In genomic region chr13:74121141-74121602, GRCm38 (mm10) we compare ENCODE assay signal across 8 mouse cellular contexts. TPM values are rescaled to one million over a fixed set of nuclear protein-coding genes. Genes with fewer than 3 reads are reported as not detected.
A peak's percentile ranks its signal among the peaks of the same experiment; 100 is the strongest.
DNase-seq lines count a peak whose midpoint lies in the region; ATAC-seq and TF ChIP-seq lines count a peak whose summit lies in the region.

Gene Slc9a3 (plus strand): TSS chr13:74121457.

- intact Hi-C loops in heart, postnatal 36 days (cut with DNase I): no loop called here

- H3K27me3 ChIP-seq in forebrain, postnatal 0 days (ENCODE audit: insufficient read depth, low read length): peaks cover 33% of the 10 kb centered on the region
- H3K27me3 ChIP-seq in midbrain, embryonic 10.5 days (ENCODE audit: low read depth, poor library complexity, severe bottlenecking): peaks cover 64% of the 10 kb centered on the region

- DNase-seq in heart, adult 11 months: peak; percentile 86
- DNase-seq in heart, postnatal 36 days: no peak
- DNase-seq in adrenal gland, adult 18-20 months (ENCODE audit: low spot score in 2 of 2): peak; percentile 26 to 41
- DNase-seq in forebrain, postnatal 0 days: no peak
- peak; percentile 77 to 79 for DNase-seq in kidney, adult 8-10 months
- DNase-seq in midbrain, embryonic 10.5 days (ENCODE audit: low spot score): peak; percentile 32
- no peak for DNase-seq in T-cell, adult 2 months (ENCODE audit: low spot score)
- DNase-seq in layer of hippocampus, adult 11-12 months (ENCODE audit: low spot score): no peak

- no peaks in the 10 kb centered on the region for H3K4me1 ChIP-seq in forebrain, postnatal 0 days (ENCODE audit: insufficient read depth)
- H3K4me1 ChIP-seq in midbrain, embryonic 10.5 days: peaks cover 10% of the 10 kb centered on the region

- H3K9me3 ChIP-seq in forebrain, postnatal 0 days (ENCODE audit: low read length): no peaks in the 10 kb centered on the region
- H3K9me3 ChIP-seq in midbrain, embryonic 10.5 days (replicated peaks): no peaks in the 10 kb centered on the region

- peak; percentile 34 for ATAC-seq in forebrain, postnatal 0 days

- no peak within 1 kb of the TSS for H3K27ac ChIP-seq in forebrain, postnatal 0 days (ENCODE audit: low read depth, low read length)
- H3K27ac ChIP-seq in midbrain, embryonic 10.5 days (replicated peaks): 0 out of 2 replicates have a peak within 1 kb of the TSS, but pooled peaks have one; percentile 23

- H3K4me3 ChIP-seq in forebrain, postnatal 0 days (ENCODE audit: low read depth, low read length): peak within 1 kb of the TSS; percentile 37
- peak within 1 kb of the TSS; percentile 54 for H3K4me3 ChIP-seq in midbrain, embryonic 10.5 days

- no peak for TF ChIP-seq CTCF in forebrain, postnatal 0 days (IDR thresholded peaks at IDR 0.05; ENCODE audit: low read depth)

- peak within 1 kb of the TSS; percentile 65 for H3K4me2 ChIP-seq in forebrain, postnatal 0 days (ENCODE audit: low read depth)

- peak within 1 kb of the TSS; percentile 41; the same call in 1 of the 2 replicates for H3K9ac ChIP-seq in forebrain, postnatal 0 days

- H3K36me3 ChIP-seq in forebrain, postnatal 0 days (ENCODE audit: insufficient read depth): no peaks in the 10 kb centered on the region
- H3K36me3 ChIP-seq in midbrain, embryonic 10.5 days: no peaks in the 10 kb centered on the region

- WGBS in forebrain, postnatal 0 days: under 1% methylated on average over 33 of the region's 35 CpGs
- under 1% methylated on average over 35 of the region's 35 CpGs for WGBS in midbrain, embryonic 10.5 days

RNA-seq across cellular contexts. Expression of gene Slc9a3, which starts in this region (rescaled TPM):
- total RNA-seq in heart, postnatal 36 days (2021): under 1 TPM; 0.22 to 0.56 TPM
- total RNA-seq in adrenal gland, adult 18-20 months (2021): under 1 TPM; 0.73 to 0.99 TPM
- 0.15 and 0.29 TPM in 2 replicates for total RNA-seq in forebrain, postnatal 0 days (2014; rRNA removed)
- 0.28 and 0.40 TPM in 2 replicates for polyA plus RNA-seq in forebrain, postnatal 0 days (2015; fragmentation: Nextera tagmentation; extraction: Ambion mirVana)
- not detected in 2 replicates for polyA plus RNA-seq in midbrain, embryonic 10.5 days (2016; fragmentation: Nextera tagmentation; extraction: Ambion mirVana)

Comparison
In these comparisons a context has a peak if more than half of its experiments do, and no peak if none do; other contexts are left out.
1. DNase-seq: peak in heart, adult 11 months (single experiment) and kidney, adult 8-10 months (2 of 2); none in heart, postnatal 36 days (0 of 2), forebrain, postnatal 0 days (single experiment), T-cell, adult 2 months (single experiment) and layer of hippocampus, adult 11-12 months (single experiment).
2. Peak in DNase-seq in adrenal gland, adult 18-20 months; RNA of the gene not detected or under 1 TPM.
3. Peak in ATAC-seq, H3K4me3 ChIP-seq, H3K9ac ChIP-seq and H3K4me2 ChIP-seq in forebrain, postnatal 0 days; RNA of the gene not detected or under 1 TPM.
4. Peak in DNase-seq, H3K4me3 ChIP-seq and H3K27ac ChIP-seq in midbrain, embryonic 10.5 days; RNA of the gene not detected or under 1 TPM.